Mouse (Mus musculus) brain, embryonic 14.5 days (tissue): ENCODE measurements around the gene Zbtb20.

Experiments
- CTCF ChIP-seq: fragments of 200-500 bp; IDR thresholded peaks from 2 replicates; pipeline ENCODE4 v1.5.1; 2012; ENCODE audit warnings: inconsistent platforms, mild to moderate bottlenecking, moderate library complexity, borderline replicate concordance; ENCODE audit not compliant: insufficient read depth, insufficient read length; ENCODE audit errors: extremely low read depth
- POLR2A ChIP-seq: fragments of 200-500 bp; IDR thresholded peaks from 2 replicates; pipeline ENCODE4 v1.6.1; 2012; ENCODE audit warnings: mild to moderate bottlenecking, inconsistent platforms, borderline replicate concordance; ENCODE audit not compliant: poor library complexity, insufficient read depth, insufficient read length, severe bottlenecking; ENCODE audit errors: extremely low read depth

DNA sequence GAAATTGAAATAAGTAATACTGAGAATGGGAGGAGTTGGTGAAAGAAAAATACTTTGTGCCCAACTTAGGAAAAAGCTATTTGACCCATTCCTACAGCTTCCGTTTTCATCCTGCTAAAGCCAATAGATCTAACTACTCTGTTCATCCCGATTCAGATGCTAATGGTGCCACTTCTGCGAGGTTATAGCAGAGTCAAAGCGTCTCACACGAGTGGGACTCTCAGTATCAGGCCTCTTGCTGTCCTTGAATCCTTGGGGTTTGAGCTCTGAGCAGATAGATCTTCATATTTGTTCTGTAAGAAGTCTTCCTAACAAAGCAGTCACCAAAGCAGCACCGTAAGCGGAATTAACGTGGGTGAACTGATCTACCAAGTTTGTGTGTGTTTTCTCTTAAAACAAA, 37.6 kb downstream of the Zbtb20 start:
- no peak for TF ChIP-seq POLR2A
- TF ChIP-seq CTCF = no peak
